Mouse (Mus musculus): ENCODE results near the gene Hspa1b.
"Not testable (repeated sequence)": the region's sequence is repeated elsewhere in the genome, so short reads cannot be mapped to it uniquely, and the experiment has no call there.

Gene Hspa1b

DNA sequence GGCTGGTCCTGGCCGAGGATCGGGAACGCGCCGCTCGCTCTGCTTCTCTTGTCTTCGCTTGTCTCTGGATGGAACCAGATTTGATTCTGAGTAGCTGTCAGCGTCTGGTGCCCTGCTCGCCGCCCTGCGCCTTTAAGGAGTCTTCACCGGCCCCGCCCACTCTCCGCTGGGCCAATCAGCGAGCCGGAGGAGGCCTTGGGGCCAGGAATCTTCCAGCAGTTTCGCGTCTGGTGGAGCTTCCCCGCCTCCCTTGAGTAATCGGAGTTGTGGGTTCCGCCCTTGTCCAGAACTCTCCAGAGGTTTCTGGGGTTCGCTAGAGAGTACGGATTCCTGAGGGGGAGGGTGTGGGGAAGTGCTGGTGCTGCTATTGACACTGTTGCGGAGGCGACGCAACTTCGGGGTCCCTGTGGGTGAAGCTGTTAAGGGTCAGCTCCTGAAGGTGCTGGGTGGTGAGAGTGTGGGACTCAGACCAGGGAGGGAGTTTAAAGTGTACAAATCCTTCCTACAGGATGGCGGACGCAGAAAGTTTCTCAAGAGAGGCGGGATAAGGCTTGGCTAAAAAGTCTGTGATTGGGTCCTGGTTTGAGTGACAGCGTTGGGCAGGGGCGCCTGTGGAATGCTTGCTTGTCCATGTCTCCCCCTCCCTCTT lies at the start of gene Hspa1b:
Gene Hspa1b (minus strand): TSS at position 109 of the 649 bp plus-strand sequence.
- peak; percentile 84 for DNase-seq

DNA sequence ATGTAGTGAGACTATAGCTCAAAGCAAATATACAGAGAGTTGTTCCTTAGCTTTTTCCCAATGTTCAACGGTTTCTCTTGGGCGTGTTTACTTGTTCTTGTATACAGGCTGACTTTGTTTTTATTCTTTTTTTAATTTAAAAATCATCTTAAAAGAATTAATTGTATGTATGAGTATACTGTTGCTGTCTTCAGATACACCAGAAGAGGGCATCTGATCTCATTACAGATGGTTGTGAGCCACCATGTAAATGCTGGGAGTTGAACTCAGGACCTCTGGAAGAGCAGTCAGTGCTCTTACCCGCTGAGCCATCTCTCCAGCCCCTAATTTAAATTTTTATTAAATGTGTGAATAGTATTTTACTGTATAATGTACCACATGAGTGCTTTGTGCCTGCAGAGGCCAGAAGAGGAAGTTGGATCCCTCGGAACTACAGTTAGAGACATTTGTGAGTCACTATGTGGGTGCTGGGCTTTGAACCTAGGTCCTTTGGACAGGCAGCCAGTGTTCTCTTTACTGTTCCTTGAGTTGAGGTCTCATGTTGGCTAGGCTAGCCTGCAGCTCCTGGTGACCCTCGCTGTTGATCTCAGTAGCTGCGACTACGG lies 48.5 kb upstream of the Hspa1b start:
- DNase-seq, result no peak

DNA sequence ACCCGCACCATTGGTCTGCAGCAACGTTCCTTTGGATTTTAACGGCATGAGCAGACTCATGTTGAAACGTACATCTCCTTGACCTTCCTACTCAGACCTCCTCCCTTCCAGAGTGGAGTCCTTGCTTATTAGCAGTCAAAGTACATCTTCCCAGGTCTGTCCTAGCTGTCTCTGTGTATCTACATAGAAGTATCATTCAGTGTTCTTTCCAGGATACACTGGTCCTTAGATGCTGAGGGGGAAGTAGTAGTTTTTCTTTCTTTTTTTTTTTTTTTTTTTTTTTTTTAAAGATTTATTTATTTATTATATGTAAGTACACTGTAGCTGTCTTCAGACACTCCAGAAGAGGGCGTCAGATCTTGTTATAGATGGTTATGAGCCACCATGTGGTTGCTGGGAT lies 46.9 kb upstream of the Hspa1b start:
- DNase-seq, result not testable (repeated sequence)

DNA sequence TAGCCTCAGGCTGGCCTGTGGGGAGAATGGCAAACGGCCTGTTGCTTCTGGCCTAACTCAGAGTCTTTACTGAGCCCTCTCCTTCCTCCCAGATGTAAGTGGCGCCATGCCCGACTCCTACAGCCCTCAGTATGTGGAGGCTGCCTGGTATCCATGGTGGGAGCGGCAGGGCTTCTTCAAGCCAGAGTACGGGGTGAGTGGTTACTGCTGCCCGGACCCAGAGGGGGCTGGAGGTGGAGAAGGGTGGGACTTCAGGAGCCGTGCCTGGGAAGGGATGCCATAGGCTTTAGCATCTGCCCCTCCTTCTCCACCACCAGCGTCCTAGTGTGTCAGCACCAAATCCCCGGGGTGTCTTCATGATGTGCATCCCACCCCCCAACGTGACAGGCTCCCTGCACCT lies 46.1 kb upstream of the Hspa1b start:
- no peak for DNase-seq

DNA sequence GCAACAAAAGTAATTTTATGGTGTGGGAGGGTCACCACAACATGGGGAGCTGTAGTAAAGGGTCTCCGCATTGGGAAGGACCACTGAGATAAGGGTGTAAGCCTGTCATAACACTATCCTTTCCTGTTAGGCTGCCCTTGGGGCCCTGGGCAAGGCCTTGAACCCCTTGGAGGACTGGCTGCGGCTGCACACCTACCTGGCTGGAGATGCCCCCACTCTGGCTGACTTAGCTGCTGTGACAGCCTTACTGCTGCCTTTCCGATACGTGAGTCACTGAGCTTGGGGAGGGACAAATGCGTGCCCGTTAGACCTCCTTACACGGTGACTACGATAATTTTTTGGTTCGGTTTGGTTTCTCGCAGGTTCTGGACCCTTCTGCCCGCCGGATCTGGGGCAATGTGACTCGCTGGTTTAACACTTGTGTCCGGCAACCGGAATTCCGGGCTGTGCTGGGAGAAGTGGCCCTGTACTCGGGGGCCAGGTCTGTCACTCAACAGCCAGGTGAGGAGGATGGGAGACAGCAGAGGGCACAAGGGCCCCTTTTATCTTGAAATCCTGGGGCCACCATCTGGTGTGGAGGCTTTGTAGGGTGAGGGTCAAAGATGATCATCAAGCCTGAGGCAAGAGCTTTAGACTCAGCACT lies 45.2 kb upstream of the Hspa1b start:
- DNase-seq, result no peak

DNA sequence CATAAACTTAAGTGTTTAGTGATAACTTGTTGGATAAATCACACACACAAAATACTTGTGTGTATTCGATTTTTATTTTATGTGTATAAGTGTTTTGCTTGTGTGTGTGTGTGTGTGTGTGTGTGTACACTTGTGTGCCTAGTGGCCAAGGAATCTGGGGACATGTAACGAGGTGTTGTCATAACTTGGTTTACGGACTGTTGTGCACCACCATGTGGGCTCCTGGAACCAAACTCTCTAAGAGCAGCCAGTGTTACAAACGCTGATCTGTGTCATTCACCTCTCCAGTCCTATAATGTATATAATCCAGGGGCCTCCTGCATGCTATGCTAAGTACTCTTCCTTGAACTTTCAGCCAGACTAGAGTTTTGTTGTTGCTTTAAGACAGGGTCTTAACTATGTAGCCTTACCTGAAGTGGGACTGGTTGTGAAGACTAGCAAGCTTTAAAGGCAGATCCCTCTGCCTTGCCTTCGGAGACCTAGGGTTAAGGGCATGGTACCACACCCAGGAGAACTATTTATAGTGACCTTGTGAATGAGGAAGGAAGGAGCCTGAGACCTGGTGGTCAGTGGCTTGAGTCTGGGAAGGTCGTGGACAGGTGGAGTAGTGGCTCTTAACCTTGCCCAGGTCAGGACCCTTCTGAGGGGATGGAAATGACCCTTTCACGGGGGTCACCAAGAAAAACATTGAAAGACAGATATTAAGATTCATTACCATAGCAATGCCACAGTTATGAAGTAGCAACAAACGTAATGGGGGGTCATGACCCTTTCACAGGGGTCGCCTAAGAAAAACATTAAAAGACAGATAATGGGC lies 44.2 kb upstream of the Hspa1b start:
- DNase-seq, result no peak

DNA sequence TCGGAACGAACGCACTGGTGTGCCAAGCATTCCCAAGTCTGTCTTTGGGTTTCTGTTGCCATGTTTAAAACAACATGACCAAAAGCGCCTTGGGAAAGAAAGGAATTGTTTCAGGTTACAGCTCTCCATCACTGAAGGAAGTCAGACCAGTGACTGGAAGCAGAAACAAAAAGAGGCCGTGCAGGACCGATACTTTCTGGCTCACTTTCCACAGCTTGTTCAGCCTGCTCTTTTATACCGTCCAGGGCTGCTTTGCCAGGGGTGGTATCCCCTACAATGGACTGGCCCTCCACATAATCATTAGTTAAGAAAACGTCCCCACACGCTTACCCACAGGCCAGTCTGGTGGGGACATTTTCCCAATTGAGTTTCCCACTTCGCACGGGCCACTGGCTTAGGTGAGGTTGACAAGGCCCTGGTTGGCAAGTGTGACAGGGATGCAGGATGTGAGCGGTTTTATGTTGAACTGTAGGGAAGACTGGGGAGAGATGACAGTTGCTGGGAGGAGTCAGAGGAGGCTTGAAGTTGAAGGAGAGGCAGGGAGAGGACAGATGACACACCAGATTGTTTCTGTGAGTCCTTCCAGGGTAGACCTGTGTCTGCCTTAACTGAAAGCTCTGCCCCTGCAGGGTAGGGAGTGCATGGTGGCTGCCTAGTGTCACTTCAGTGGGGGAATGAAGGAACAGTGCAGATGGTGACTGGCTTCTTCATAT lies 43.3 kb upstream of the Hspa1b start:
- DNase-seq, result no peak

DNA sequence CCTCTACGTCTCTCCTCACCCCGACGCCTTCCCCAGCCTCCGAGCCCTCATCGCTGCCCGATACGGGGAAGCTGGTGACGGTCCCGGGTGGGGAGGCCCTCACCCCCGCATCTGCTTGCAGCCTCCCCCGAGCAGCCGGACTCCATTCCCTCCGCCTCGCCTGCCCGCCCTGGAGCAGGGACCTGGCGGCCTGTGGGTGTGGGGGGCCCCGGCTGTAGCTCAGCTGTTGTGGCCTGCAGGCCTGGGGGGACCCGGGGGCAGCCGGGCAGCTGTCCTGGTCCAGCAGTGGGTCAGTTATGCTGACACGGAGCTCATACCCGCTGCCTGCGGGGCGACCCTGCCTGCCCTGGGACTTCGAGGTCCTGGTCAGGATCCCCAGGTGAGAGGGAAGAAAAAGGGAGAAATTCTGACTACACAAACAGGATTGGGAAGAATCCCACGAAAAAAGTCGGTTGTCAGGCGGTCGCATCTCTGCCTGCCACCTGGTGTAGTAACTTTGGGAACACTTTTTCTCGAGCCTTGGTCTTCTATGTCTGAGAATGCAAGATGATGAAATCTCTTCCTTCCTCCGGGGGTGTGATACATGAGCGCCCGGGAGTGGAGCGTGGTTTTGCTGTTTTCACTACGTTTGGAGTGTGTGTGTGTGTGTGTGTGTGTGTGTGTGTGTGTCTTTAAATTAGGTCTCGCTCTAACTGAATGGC lies 42.6 kb upstream of the Hspa1b start:
- DNase-seq, result peak; percentile 30

DNA sequence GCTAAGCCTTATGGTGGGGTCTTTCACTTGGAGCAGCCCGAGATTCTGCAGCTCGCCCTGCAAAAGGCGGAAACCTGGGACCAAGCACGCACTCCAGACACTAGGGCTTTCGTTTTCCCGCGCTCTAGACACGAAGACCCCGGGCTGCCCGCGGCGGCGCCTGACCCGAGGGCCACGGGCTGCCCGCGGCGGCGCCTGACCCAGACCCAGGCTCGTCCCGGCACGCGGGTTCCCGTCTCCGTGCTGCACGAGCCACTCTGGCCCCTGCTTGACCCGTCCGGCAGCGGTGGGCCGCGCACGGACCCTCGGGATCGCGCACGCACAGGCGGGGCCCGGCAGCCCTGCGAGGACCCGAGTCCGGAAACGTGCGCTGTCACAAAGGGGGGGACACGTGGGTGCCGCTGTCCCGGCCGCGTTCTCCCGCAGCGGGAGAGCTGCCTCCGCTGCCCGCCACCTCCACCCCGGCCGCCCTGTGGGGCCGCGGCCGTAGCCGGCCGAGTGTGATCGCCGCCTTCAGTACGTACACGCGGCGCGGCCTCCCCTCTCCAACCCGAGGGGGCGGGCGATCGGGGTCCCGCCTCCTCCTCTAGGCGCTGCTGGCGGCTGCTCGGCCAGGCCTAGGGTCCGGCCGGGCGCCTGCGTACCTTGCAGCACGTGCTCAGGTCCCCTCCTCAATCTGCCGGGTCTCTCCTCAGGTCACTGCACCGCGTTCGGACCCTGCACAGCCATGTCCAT lies 41.8 kb upstream of the Hspa1b start, which contains the start of gene Vars:
Gene Vars (plus strand): TSS at position 271 of the 735 bp plus-strand sequence.
- DNase-seq, result peak; percentile 84

DNA sequence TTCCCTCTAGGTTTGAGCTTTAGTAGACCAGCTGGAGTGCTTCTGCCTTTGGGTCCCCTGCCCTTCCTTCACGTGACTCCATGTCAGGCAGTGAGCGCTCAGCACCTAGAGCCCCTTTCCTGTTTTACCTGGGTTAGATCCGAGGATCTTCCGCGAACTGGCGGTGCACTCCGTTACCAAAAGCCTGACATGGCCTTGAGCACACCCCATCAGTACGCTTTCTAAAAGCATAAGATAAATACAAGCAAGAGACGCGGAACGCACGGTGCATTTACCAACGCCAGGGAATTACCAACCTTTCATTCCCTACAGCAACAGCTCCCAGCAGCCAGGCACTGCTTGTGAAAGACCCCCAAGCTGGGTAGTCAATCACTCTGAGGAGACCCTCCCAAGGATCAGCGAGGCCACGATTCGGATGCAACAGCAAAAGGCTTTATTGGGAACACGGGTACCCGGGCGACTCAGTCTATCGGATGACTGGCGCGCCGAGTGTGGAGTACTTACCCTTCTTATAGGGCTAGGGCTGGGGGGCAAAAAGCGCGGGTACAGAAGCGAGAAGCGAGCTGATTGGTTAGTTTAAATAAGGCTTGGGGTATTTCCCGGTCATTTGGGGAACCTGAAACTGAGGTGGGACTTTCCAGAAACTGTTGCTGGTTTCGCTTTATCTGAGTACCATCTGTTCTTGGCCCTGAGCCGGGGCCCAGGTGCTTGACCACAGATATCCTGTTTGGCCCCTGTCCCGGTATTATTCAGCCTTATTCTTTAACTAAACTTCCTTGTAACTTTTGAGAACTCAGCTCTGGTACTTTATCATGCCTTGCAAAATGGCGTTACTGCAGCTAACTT lies 41.1 kb upstream of the Hspa1b start:
- not testable (repeated sequence) for DNase-seq

DNA sequence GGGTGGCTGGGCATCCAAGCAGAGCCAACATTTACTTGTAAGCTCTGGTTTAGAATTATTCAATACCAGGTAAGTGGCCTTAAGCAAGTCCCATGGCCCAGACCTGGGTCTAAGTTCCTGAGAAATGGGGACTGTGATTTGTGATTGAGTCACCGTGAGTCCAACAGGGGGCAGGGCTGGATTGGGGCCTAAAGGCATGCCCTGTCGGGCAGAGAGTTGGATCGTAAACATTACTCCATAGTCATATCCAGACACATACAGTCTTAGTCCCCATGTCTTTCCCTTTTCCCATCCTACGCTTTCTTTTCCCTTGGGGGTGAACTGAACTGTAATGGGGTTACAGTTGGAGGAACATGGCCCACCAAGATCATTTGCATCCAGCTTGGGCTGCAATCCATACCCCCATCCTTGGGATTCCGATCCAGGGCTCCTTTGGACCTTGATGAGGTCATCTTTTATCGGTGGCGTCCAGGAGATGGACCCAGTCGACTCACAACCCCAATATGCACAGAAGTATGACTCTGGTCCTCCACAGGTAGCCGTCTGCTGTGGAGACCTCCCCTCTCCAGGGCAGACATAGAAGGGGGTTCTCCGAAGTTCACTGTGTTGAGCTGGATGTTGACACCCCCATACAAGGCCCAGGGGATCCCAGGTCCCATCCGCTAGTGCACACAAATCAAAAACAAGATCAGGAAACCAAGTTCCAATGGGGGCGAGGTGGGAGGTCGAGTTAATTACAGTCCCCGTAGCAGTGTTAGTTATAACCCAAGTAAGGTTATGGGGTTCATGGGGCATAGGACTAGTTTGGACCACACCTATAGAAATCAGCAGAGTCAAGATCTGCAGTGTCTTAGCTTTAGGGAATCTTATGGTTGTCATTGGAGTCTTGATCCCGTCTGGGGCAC lies 39.7 kb upstream of the Hspa1b start:
- no peak for DNase-seq

DNA sequence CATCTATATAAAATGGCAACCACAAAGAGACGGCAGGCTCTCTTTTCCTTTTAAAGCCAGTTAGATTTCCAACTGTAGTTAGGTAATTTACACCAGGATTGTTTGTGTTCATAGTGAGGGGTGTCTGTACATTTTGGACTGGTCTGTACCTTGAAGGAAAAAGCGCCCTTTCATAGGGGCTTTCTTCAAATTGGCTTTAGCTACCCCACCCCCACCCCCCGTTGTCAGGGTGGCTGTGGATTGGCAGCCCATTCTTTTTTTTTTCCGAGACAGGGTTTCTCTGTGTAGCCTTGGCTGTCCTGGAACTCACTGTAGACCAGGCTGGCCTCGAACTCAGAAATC lies 38.1 kb upstream of the Hspa1b start:
- DNase-seq, result no peak

DNA sequence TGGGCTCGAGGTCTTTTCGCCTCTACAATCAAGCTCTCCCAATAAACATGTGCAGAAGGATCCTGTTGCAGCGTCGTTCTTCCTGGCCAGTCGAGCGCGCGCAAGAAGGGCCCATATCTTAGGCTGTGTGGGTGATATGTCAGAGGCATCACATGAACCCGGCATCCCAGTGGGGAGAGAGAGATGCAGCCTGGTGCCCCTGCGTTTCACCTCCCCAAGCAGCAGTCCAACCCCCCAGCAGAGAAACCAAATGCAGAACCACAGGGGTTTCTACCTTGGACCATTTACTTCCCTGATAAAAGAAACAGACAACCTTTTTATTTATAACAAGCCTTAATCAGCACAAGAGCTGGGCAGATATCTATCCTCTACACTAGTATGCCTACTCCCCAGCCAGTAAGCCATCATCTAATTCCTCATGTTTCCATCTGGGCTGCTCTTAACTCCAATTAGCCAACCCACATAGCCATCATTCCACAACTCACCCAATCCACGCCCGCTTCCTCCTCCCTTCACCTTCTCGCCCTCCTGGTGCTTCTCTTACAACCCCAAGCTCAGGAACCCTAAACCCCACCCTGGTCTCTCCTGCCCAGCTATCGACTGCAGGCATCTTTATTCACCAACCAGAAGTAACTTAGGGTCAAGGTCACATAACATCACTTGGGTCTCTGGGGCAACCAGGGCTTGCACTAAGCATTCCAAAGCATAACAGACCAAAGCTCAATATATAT lies 37.5 kb upstream of the Hspa1b start:
- DNase-seq, result no peak

DNA sequence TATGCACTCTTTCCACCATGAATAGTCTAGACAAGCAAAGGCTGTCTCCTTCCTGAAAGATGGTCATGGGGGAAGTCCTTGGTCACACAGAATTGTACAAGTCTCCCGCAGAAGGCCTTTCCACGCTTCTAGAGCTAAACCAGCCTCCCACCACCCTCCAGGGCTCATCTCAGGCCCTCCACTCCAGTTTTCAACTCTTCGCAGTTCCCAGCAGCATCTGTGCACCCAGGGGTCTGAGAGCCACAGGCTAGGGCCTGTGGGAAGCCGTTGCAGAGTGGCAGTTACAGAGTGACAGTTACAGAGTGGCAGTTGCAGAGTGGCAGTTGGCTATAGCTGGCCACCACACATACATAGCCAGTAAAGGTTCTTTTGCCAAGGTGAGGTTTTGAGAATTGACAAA lies 36.9 kb upstream of the Hspa1b start:
- not testable (repeated sequence) for DNase-seq

DNA sequence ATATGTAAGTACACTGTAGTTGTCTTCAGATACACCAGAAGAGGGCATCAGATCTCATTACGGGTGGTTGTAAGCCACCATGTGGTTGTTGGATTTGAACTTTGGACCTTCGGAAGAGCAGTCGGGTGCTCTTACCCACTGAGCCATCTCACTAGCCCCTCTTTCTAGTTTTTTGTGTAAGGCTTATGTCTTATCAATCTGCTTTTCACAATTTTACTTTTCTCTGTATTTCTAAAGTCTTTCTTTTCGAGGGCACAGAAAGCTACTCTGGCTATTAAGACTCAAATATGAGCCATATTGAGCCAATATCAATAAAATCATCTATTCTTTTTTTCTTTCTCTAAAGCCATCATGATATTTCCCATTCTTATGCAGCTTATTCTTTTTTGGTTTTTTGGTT lies 36.2 kb upstream of the Hspa1b start:
- DNase-seq, result not testable (repeated sequence)

DNA sequence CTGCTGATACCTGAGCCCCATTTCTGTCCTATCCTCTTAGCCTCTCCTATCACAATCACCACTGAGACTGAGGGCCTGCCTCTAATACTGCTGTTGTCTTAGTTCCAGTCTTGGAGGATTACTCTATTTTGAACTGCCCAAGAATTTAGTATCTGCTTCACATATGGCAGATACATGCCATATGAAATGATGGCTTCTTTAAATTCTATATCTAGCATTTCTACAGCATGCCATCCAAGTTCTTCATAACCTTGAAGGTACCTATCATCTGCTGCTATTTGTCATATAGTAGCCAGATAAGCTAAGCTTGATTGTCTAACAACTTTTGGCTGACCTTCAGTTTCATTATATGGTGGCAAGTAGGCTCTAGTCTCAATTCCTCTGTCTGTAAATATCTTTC lies 35.7 kb upstream of the Hspa1b start:
- no peak for DNase-seq

DNA sequence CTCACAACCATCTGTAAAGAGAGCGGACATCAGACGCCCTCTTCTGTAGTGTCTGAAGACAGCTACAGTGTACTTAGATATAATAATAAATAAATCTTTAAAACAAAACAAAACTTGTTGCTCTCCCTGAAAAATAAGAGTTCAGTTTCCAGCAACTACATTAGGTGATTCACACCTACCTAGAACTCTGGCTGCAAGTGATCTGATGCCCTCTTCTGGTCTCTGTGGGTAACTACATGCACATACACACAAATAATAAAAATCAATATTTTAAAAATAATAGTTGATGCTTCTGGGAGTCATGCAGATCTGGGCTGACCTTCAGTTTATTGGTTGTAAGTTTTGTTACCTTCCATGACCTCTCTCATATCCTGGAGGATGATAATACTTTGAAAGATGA lies 25.2 kb upstream of the Hspa1b start:
- peak; percentile 40 for DNase-seq

DNA sequence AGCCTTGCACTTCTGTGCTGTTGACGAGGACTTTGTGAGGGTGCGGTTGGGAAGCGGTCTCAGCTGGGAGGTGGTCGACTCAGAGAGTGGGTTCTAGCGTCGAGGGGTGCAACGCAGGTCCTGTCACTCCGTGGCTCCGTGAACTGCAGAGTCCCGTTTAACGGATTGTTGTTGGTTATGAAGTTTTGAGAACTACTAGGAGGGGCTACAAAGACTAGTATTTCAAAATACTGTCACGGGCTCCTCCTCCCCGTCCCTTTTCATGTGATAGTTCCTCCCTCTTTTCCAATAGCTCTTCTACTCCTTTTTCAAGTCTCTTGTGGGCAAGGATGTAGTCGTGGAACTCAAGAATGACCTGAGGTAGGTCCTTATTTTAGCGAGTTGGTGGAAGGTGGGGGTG lies 23.3 kb upstream of the Hspa1b start:
- no peak for DNase-seq

DNA sequence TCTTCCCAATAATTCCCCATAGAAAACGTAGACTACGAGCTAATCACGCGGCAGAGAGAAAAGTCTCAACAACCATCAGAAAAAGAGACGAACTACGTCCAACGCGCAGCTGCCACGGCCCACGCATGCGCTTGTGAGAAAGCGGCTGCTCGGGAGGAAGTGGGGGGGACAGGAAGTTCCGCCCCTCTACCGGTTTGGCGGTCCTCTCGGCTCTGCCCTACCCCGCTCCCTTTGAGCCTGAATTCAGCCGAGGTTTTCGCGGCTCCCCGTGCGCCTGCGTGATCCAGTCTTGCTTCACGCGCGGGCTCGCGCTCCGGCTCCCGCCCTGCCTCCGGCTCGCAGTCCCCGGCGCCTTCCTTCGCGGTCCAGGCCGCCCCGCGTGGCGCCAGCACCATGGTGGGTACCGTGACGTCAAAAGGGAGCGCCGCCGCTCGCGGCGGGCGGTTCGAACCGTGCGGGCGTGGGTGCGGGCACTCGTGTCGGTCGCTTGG lies 22.7 kb upstream of the Hspa1b start, which contains the start of gene Lsm2:
Gene Lsm2 (plus strand): TSS at position 173 of the 491 bp plus-strand sequence.
- DNase-seq, result peak; percentile 91
